Mouse (Mus musculus): ENCODE measurements at regions not wholly inside any gene's neighbourhood (a gene's known extent, or its start where the extent isn't known, plus 50 kb on each side); places are given as distances from the start of the nearest gene placed in this dataset.

GRCm38 (mm10) chr17:45928013-45928412 lies 104.2 kb downstream of the Vegfa start:
- no peak for TF ChIP-seq CTCF (IDR thresholded peaks at IDR 0.05; ENCODE audit: low read depth)
- no peak for TF ChIP-seq EP300 (IDR thresholded peaks at IDR 0.05; ENCODE audit: low read depth)

All from heart, postnatal 0 days (tissue).